Mouse (Mus musculus) embryonic fibroblast, embryonic 13.5 days (primary cell): ENCODE results near the gene Klhl6. TPM values are rescaled to one million over a fixed set of nuclear protein-coding genes. Genes with fewer than 3 reads are reported as not detected.

Source experiments
- H3K27ac ChIP-seq: 2 replicates; pipeline ENCODE4 v1.5.1; 2012; ENCODE audit warnings: low read length, control low read depth, inconsistent platforms; ENCODE audit not compliant: insufficient read depth
- H3K4me1 ChIP-seq: 2 replicates; pipeline ENCODE4 v1.6.1; 2011; ENCODE audit warnings: low read length; ENCODE audit not compliant: control insufficient read depth, insufficient read depth
- H3K4me3 ChIP-seq: 2 replicates; pipeline ENCODE4 v1.5.1; 2011; ENCODE audit warnings: mild to moderate bottlenecking, control low read depth, low read length; ENCODE audit not compliant: insufficient read depth
- CTCF ChIP-seq: IDR thresholded peaks from 2 replicates; pipeline ENCODE4 v1.5.1; 2011; ENCODE audit warnings: mild to moderate bottlenecking, control low read depth, low read length, moderate library complexity, borderline replicate concordance; ENCODE audit not compliant: insufficient read depth
- POLR2A ChIP-seq: IDR thresholded peaks from 2 replicates; pipeline ENCODE4 v1.6.1; 2011; ENCODE audit warnings: low read depth, mild to moderate bottlenecking, control low read depth, low read length, moderate library complexity
- polyA plus RNA-seq: library from polyadenylated mRNA; stranded (reverse); fragments of >200 nt; gene quantifications from 2 replicates; pipeline ENCODE4 v1.2.4, GENCODE M21; 2011; ENCODE audit warnings: low read depth; ENCODE audit not compliant: missing spikeins, insufficient read length

Gene Klhl6
- polyA plus RNA-seq, 1 experiment: 0.28 TPM

DNA sequence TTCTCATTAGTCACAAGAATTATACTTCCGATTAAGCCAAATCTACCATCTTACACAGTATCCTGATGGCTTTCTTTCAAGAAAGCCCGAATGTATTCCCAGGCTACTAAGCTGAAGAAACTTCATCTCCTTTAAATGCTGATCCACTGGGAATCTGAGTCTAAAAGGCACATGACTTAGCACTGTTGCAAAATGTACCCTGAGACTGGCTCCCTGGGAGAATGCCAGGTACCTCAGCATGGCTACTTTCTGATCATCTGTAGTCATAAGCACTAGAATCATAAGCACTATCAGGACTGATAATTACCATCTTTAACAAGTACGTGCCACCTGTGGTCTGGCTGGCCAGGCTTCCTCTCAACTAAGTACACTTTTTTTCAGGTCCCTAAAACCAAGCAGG lies 35.5 kb downstream of the Klhl6 start:
- no peak overlapping the region for H3K4me3 ChIP-seq
- no peak for TF ChIP-seq POLR2A
- no peak for TF ChIP-seq CTCF
- peaks cover 4% of the 10 kb centered on the region; the same call in 1 of the 2 replicates for H3K4me1 ChIP-seq
- H3K27ac ChIP-seq: no peak overlapping the region

- H3K27ac ChIP-seq: no peak overlapping the region
- TF ChIP-seq CTCF (no peak), POLR2A (no peak)
Measured at GRCm38 (mm10) chr16:19946578-19947298, 36.1 kb downstream of the Klhl6 start.

GRCm38 (mm10) chr16:19920823-19921222 lies 62.0 kb downstream of the Klhl6 start:
- no peak overlapping the region for H3K27ac ChIP-seq
- no peak for TF ChIP-seq POLR2A
- TF ChIP-seq CTCF: no peak
- no peaks in the 10 kb centered on the region for H3K4me1 ChIP-seq
- no peak overlapping the region for H3K4me3 ChIP-seq

More at GRCm38 (mm10) chr16:19946578-19947298, 36.1 kb downstream of the Klhl6 start:
- no peak overlapping the region for H3K4me3 ChIP-seq
- H3K4me1 ChIP-seq: peaks cover 4% of the 10 kb centered on the region; the same call in 1 of the 2 replicates

- Histone ChIP-seq H3K4me1 (no peaks in the 10 kb centered on the region), H3K4me3 (no peak overlapping the region), H3K27ac (no peak overlapping the region)
- TF ChIP-seq POLR2A (no peak), CTCF (no peak)
Measured at GRCm38 (mm10) chr16:19918286-19918685, 64.6 kb downstream of the Klhl6 start.

DNA sequence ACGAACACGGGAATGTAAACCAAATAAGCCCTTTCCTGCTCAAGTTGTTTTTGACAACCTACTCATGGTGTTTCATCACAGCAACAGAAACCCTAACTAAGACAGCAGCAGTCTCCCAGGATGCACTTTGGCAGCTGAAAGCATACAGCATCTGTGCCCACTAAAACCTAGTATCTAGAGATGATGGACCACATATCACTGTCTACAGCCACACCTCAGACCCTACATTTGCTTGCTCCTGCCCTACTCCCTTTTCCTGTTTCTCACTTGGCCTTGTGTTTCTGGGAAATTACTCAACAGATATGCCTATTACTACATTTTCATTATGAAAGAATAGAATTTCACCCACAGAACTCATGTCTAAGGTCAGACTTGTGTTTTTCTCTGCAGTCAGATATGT lies 70.3 kb downstream of the Klhl6 start:
- H3K4me1 ChIP-seq: no peaks in the 10 kb centered on the region
- H3K4me3 ChIP-seq: no peak overlapping the region
- no peak overlapping the region for H3K27ac ChIP-seq
- no peak for TF ChIP-seq POLR2A
- no peak for TF ChIP-seq CTCF

- Histone ChIP-seq H3K4me1 (no peaks in the 10 kb centered on the region), H3K4me3 (no peak overlapping the region), H3K27ac (no peak overlapping the region)
- TF ChIP-seq CTCF: no peak
- no peak for TF ChIP-seq POLR2A
Measured at GRCm38 (mm10) chr16:19908291-19908690, 74.5 kb downstream of the Klhl6 start.

GRCm38 (mm10) chr16:19907103-19907502 lies 75.7 kb downstream of the Klhl6 start:
- TF ChIP-seq CTCF (no peak), POLR2A (no peak)
- H3K4me1 ChIP-seq: no peaks in the 10 kb centered on the region
- H3K27ac ChIP-seq: no peak overlapping the region
- no peak overlapping the region for H3K4me3 ChIP-seq

DNA sequence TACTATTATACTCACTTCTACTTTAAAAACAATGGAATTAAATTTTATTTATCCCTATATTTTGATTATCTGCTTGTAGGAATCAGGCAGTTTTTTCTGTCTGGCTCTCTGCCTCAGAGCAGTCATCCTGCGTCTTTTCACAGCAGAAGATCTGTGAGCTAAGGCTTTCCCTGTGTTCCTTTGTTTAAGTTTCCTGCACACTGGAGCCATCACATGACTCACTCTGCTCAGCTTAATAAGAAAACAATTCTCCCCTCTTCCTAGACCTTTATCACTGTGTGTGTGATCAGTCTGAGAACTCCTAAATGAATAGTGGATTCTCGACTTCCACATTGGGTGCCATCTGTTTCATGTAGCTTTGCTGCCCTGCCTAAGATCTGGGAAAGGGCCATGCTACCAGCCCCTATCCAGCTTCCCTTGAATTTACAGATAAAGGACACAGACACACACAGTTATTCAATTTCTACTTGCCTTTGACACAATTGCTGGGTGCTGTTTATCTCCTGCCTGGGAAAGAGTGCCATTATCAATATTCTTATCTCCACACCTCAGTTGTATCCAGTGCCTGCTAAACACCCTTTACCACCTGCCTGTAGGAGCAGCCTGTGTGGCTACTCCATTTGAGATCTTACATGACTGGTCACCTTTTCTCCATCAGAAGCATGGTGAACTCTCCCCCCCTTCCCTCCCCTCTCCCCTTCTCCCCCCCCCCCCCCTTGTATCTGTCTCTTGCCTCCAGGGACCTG lies 77.9 kb downstream of the Klhl6 start:
- Histone ChIP-seq H3K4me1 (no peaks in the 10 kb centered on the region), H3K27ac (no peak overlapping the region), H3K4me3 (no peak overlapping the region)
- TF ChIP-seq POLR2A (no peak), CTCF (no peak)

GRCm38 (mm10) chr16:19903792-19904191 lies 79.0 kb downstream of the Klhl6 start:
- TF ChIP-seq POLR2A (no peak), CTCF (no peak)

More at GRCm38 (mm10) chr16:19903792-19904191, 79.0 kb downstream of the Klhl6 start:
- H3K4me3 ChIP-seq: no peak overlapping the region
- no peak overlapping the region for H3K27ac ChIP-seq
- H3K4me1 ChIP-seq: no peaks in the 10 kb centered on the region

Other genes starting within 250 kb of the Klhl6 start
- gene B3gnt5, start 222.8 kb downstream of the Klhl6 start, polyA plus RNA-seq: 9.7 and 14.0 TPM in 2 replicates
- gene Klhl24, start 114.5 kb upstream of the Klhl6 start, polyA plus RNA-seq: 25.9 and 31.1 TPM in 2 replicates
- 40.6 and 50.3 TPM in 2 replicates for gene Yeats2, start 158.0 kb upstream of the Klhl6 start, polyA plus RNA-seq